Mouse (Mus musculus) lung, adult 2 months (tissue): Measurements from ENCODE around the gene Itgb1bp1.

Experiments
- CTCF ChIP-seq: fragments of 200-500 bp; IDR thresholded peaks from 2 replicates; pipeline ENCODE4 v1.5.1; 2011; ENCODE audit warnings: mild to moderate bottlenecking, low read length, control low read depth; ENCODE audit not compliant: insufficient read depth
- POLR2A ChIP-seq: fragments of 200-500 bp; IDR thresholded peaks from 2 replicates; pipeline ENCODE4 v1.6.1; 2011; ENCODE audit warnings: low read depth, mild to moderate bottlenecking, control low read depth, low read length, borderline replicate concordance; ENCODE audit errors: extremely low read depth

GRCm38 (mm10) chr12:21233727-21234126 lies 52.4 kb downstream of the Itgb1bp1 start:
- no peak for TF ChIP-seq CTCF
- TF ChIP-seq POLR2A: no peak
